Mouse (Mus musculus): ENCODE data around the gene Bcap29. TPM values are rescaled to one million over a fixed set of nuclear protein-coding genes. Genes with fewer than 3 reads are reported as not detected.
"Not testable (repeated sequence)": the region's sequence is repeated elsewhere in the genome, so short reads cannot be mapped to it uniquely, and the experiment has no call there.

Bcap29 gene
- 10 to 100 TPM; 25.1 to 30.6 (median 27.9) TPM for total RNA-seq (2022)

DNA sequence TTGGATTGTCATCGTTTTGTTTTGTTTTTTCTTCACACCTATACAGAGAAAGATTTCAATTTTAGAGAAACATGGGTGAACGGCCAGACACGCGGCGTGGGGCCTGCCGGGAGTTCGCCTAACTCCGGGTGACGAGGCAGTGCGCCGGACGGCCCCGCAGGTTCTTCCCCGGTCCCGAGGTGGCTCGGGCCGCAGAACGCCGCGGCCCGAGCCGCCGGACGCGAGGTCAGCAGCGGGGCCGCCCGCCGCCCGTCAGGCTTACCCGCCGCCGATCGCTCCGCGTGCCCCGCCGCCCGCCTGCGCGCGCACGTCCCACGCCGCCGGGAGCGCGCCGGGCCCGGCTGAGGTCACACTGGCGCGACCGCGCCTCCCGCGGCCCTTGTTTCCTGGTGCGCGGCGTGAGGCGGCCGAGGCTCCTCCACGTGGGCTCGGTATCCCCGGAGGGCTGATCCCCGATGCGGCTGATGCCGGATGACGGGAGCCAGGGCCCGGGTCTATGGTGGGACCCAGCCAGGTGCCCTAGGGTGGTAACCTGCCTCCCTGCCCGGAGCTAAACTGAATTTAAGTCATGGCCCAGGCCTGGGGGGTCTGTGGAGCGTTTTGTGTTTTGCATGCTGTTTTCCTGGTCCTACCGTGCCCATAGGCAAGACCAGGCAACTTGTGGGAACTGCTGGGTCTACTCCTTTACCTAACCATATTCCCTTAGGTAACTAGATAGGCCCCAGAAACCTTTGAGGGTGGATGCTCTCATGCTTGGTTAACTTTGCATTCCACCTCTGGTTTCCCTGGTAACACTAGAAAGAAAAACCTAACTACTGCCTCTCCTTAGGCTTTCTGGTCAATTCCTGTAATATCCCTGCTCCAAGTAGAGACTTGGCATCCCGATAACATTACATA is at the start of gene Bcap29:
Bcap29 (minus strand) TSS at position 316 of the 897 bp plus-strand sequence.
- peak; percentile 56 to 62 for DNase-seq (ENCODE audit: low spot score in 2 of 2)

DNA sequence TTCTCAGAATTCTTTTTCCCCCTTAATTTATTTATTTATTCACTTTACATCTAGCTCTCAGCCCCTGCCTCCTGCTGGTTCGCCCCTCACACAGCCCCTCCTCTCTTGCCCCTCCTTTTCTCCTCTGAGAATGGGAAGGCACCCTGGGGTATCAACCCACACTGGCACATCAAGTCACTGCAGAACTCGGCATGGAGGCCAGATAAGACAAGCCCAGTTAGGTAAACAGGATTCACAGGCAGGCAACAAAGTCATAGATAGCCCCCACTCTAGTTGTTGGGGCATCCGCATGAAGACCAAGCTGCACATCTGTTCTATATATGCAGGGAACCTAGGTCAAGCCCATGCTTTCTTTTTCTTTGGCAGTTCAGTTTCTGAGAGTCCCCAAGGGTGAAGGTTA is 32.7 kb upstream of the Bcap29 start:
- no peak for DNase-seq (ENCODE audit: low spot score in 2 of 2)

DNA sequence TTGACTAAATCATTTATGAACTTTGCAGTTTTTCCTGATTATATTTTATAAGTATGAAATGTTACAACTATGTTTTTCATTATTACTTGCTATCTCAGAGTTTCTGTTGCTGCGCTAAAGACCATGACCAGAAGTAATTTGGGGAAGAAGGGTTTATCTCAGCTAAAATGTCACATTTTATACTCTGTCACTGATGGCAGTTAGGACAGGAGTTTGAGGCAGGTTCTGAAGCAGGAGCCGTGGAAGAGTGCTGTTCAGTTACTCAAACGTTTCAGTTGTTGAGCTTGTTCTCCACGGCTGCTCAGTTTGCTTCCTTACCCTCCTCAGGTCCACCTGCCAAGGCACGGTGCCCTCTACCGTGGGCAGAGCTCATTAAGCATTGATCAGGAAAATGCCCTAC is 31.5 kb upstream of the Bcap29 start:
- no peak for DNase-seq (ENCODE audit: low spot score in 2 of 2)

DNA sequence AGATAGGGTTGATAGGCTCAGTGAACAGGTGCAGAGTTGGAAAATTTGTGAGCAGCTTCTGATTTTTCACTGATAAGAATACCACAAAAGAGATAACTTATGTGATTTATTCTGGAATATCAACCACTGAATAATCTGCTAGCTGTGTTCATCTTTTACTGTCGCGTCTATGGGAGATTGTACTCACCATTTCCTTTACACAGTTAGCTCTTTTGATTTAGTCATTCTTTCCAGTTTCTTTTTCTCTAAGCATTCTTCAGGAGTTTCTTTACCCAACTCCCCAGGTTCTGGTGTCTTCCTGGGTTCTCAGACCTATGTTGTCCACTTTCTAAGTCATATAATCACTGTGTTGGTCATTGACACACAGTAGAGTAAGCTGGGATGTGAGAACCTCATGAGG is 22.4 kb upstream of the Bcap29 start:
- no peak for DNase-seq (ENCODE audit: low spot score in 2 of 2)

DNA sequence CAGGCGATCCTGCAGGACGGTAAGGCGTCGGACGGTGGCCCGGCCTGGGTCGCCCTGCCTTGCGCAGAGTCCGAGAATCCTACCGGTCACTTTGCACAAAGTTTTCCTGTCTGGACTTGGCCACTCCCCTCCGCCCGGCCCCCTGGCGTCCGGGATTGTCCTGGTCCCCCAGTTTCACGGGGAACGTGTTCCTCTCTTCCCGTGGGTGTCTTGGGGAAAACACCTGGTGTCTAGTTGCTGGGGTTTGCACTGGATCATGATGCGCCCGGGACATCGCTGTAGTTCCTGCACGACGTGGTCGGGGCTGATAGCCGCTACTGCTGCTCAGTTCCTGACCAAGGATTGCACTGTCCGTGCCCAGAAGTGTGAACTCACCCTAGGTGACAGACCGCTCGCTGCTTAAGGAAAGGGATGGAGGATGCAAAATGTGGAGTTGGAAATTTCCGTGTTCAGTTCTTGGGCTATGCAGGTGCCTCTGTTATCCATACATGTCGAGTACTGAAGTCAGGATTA is 20.6 kb upstream of the Bcap29 start:
- no peak for DNase-seq (ENCODE audit: low spot score in 2 of 2)

DNA sequence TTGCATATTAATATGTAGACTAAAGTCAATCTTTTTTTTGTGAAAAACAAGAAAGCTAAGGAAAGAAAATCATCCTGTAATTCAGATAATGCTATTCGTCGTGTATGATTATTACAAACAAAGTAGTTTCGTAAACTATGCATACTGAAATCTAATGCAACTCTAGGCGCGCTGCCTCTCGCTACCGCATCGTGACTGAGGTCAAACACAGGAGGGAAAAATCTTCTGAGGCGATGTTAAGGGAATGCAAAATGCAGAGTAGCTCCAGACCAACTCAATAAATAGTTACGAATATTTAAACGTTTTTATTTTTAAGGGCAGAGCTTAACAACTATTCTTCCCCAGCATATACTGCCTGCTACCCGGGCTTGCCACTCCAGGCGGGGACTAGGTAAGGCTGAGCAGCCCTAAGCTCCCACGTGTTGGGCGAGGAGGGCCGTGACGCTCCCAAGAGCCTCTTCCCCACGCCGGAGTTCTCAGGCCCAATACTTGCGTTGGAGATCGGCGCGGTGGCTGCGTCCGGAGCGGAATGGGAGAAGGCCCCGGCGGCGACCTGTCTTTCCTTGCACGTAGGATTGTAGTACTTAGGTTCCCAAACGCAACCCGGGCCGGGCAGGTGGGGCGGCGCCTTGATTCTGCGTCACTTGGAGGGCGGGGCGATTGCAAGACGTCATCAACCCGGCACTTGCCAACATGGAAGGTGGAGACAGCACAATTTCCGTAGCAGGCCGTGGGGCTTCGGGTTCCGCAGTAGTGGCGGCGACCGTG is 19.9 kb upstream of the Bcap29 start, which contains the start of the genes Dus4l and Cog5:
Dus4l (minus strand) TSS at position 630 of the 768 bp plus-strand sequence.
Cog5 (plus strand) TSS at position 673 of the 768 bp plus-strand sequence.
- peak; percentile 91 to 93 for DNase-seq (ENCODE audit: low spot score in 2 of 2)

DNA sequence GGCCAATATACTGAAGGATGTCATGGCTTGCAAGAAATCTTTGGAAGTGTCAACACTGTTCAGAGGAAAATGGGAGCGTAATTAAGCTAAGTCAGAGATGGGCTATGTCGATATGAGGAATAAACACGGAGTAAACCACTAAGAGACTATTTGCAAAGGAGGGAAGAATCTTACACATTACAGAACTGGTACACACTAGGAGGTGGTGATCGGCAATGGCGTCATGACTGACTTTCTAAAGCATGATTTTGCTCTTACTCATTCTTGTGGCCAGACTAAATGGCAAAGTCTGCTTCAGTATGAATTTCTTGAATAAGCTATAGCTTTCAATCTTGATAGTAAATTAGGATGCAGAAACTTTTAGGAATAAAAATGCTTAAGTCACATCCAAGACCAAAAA is 19.2 kb upstream of the Bcap29 start:
- no peak for DNase-seq (ENCODE audit: low spot score in 2 of 2)

DNA sequence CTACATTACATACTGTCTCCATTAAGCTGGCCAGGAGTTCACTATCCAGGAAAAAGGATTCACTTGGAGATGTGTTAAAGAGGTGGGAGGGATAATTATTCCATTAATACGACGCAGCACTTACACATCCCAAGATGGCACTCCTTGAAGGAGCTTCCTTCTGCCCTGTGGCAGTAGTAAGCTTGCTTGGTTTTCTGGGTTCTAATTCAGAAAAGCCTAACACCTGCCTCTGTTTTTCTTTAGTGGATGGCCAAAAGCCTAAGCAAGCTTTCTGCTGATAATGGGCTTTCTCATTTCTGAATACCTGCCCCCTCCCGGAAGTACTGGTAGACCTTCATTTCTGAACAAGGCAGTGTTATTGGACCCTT is 766 bp upstream of the Bcap29 start:
- no peak for DNase-seq (ENCODE audit: low spot score in 2 of 2)

DNA sequence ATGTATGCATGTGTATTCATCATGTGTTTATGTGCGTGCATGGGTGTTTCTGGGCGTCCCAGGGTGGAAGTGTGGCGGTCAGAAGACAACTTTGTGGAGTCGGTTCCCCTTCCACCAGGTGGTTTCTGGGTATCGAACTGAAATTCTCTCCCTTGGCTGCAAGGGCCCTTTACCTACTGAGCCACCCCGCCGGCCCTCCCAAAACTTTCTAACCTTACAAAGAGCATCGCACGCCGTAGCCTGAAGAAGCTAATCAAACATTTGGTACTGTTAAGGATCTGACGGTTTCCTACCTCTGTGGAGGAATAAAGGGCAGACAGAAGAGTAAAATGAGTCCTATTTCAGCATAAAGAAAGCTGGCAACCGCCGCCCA is 502 bp downstream of the Bcap29 start:
- DNase-seq (ENCODE audit: low spot score in 2 of 2): no peak

DNA sequence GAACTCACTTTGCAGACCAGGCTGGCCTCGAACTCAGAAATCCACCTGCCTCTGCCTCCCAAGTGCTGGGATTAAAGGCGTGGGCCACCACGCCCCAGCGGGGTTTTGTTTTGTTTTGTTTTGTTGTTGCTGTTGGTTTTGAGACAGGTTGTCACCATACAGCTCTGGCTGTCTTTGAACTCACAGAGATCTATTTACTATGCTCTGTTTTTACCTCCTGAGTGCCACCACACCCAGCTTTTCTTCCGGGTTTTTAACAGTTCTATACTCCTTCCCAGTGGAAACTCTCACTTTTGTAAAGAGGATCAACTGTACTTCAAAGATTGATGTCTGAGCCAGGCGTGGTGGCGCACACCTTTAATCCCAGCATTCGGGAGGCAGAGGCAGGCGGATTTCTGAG is 6.1 kb downstream of the Bcap29 start:
- not testable (repeated sequence) for DNase-seq (ENCODE audit: low spot score in 2 of 2)

DNA sequence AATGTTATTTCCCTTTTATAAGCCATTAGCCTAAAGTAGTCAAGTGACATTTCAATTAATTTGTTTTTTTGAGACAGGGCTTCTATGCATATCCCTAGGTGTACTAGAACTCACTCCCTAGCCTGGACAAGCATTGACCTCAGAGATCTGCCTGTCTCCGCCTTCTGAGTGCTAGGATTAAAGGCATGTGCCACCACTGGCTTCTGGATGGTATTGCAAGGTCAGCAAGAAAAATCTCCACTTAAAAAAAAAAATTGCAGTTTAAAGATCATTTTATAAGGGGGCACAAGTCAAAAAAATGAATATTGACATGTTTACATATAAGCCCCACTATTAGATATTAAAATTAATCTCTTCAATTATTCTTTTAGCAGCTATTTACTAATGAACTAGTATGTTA is 9.4 kb downstream of the Bcap29 start:
- no peak for DNase-seq (ENCODE audit: low spot score in 2 of 2)

DNA sequence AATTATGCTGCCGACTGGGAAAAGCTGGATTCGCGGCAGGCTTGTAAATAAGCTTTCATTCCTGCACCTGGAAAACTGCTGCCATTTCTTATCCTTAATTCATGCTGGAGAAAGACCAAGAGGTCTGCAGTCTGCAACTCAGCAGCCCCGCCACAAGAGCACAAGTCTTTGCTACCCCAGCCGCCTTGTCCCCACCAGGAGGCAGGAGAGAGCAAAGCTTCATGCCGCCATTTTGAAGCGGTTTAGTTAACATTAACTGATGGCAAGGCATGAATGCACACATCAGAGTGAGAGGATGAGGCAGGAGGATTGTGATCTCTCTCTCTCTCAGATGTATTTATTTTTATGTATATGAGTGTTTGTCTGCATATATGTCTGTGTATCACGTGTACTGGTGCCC is 14.4 kb downstream of the Bcap29 start:
- no peak for DNase-seq (ENCODE audit: low spot score in 2 of 2)

DNA sequence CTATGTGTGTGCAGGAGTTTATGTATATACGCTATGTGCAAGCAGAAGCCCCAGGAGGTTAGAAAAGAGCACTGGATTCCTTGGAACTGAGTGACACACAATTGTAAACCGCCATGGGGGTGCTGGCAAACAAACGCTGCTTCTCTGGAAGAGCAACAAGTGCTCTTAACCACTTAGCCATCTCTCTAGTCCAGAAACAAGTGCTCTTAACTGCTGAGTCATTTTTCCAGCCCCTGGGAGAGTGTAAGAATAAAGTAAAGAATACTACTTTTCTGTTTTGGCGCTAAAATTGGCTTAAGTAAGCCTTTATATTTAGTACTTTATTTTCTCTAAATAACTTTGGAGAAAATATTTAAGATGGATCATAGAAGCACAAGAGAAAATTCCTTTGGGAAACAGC is 21.1 kb downstream of the Bcap29 start:
- DNase-seq (ENCODE audit: low spot score in 2 of 2): no peak

DNA sequence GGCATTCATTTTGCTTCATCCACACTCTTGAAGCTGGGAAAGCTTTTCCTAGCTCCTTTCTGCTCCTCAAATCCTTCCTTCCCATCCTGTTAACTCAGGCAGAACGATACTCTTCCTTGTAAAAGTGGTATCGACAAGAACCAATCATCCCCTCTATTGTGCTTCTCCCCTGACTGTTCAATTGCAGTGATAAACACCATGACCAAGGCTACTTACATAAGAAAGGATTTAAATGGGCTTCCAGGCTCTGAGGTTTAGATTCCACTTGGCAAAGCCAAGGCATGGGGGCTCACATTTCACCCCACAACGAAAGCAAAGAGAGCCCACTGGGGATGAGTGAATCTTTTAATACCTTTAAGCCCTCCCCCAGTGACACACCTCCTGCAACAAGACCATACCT is 26.3 kb downstream of the Bcap29 start:
- no peak for DNase-seq (ENCODE audit: low spot score in 2 of 2)

DNA sequence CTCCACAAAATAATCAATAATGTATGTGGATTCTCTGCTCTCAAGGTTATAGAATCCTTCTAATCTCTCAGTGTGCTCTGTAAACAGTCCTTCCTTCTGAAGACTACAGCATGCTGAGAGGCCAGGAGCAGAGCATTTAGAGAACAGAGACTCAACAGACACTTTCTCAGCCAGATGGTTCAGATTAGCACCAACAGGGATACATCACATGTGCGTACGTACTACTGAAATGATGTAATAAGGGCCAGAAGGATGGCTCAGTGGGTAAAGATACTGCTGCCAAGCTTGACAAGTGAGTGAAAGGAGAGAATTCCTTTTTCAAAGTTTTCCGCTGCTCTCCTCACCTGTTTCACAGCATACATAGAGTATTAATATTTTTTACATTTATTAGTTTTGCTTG is 29.6 kb downstream of the Bcap29 start:
- no peak for DNase-seq (ENCODE audit: low spot score in 2 of 2)

DNA sequence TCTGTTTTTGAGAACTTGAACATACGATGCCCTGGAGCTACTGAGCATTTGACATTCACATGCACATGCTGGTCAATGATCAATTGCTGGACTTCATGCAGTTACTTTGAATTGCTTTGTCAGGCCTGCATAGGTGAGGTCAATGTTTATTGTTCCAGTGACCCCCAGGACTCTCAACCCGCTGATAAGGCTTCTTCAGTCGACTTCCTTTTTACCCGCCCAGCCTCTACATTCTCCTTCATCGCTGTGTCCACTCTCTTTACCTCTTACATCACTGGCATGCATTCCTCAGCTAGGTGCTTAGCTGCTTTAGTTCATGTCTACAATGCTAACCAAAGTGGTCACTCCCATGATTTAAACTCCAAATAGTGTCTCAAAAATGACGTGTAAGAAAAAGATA is 30.9 kb downstream of the Bcap29 start:
- no peak for DNase-seq (ENCODE audit: low spot score in 2 of 2)

DNA sequence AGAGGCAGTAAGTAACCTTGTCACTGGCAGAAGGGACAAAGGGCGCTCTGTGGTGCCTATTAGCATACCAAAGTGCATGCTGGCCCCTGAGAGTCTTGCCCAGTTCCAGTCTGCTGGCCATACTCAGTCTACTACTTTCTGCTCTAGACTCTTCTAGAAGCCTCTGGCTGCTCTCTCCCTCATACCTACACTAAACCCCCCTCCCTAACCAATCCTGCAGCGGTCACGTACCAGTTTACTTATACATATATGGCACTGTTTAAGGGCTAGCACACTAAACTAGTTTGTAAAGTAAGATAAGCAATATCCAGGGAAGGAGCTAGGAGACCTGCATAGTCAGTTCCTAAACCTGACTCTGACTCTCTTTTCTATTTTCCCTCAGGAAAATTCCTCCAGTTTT is 40.2 kb downstream of the Bcap29 start:
- DNase-seq (ENCODE audit: low spot score in 2 of 2): no peak

DNA sequence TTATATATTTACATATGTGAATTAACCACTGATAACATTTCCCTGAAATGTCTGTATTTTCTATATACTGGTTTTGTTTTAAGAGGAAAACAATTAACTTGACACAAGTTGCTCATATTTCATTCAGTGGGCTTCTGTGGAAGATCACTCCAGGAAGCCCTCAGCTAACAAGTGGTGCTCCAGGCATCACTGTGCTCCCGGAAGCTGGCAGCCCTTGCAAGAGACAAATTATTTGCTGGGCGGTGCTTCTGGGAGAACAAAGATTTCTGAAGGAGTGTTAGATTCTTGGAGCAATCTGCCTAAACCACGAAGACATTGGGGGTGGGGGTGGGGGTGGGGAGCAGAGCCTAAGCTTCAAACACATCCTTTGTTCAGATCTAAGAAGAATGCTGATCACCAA is 42.4 kb downstream of the Bcap29 start:
- no peak for DNase-seq (ENCODE audit: low spot score in 2 of 2)

DNA sequence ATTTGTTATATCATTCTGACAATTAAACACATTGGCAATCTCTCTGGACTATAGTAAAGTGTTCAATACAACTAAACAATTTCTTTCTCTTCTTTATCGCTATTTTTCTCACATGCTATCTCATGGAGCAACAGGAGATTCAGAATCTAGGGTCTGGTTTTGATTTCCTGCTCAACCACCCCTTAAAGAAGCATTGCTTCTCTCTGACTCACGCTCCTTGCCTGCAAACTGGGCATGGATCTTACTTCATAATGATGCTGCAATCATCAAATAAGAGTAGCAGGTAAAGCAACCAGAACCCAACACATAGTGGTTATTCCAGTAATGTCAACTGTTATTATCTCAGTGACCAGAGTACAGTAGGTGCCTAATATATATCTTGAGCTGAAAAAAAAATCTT is 50.7 kb downstream of the Bcap29 start:
- no peak for DNase-seq (ENCODE audit: low spot score in 2 of 2)

DNA sequence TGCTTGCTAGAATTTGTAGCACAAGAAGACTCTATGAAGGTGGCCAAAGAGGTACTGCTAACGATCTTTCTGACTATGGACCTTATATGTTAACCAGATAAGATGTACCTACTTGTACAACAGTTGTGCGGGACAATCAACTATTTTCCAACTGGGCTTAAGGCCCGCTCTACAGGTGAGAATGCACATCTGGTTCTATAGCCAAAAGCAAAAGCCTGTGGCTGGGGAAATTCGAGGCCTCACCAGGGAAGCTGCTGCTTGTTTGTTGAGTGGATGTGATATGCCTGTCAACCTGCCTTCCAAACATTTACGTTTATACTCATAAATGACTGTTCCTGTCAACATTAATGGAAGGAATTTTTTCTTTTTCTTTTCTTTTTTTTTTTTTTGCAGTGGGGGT is 52.4 kb downstream of the Bcap29 start:
- DNase-seq (ENCODE audit: low spot score in 2 of 2): no peak

DNA sequence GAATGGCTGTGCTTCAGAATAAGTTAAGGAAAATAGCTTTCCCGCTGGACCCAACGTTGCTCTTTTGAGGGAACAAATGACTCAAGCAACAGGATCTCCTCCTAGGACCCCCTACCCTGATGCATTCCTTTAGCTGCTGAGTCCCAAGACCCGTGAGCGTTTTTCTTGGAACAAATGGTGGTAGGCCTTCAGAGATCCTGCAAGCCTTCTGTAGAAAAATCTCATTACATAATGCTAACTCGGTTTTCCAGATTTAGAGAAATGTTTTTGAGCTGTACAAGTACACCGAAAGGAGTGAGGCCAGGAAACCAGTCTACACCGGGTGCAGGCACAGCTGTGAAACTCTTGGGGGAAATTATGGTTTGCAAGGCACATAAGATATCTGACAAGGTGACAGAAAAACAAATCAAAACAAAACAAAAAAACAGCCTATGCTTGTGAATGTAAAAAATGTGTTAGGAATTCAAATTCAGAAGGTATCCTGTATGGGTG is 53.1 kb downstream of the Bcap29 start:
- DNase-seq (ENCODE audit: low spot score in 2 of 2): no peak

DNA sequence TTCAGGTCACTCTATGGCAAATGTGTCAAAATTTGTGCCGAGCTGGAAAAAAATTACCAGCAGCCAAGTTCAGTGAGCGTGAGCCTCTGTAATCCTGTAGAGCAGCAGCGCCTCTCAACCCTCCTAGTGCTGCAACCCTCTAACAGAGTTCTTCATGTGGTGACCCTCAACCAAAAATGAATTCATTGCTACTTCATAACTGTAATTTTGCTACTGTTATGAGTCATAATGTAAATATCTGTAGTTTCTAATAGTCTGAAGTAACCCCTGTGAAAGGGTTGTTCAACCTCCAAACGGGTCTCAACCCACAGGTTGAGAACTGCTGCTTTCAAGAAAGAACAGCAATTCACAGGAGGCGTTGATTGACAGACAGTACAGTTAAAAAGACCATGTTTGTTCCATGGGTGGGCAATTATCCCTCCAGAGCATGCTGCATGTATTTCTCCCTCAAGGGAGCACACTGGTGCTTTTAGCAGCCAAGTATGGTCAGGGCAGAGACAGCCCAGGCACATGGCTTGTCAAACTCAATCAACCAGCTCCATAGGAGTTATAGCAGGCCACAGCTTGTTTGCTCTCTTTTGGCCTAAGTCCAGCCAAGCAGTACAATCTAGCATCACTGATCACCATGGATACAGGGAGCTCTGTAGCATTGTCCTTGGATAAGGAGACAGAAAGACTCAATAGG is 53.7 kb downstream of the Bcap29 start:
- no peak for DNase-seq (ENCODE audit: low spot score in 2 of 2)
